Mouse (Mus musculus) cerebral cortex, adult 2 months (tissue): ENCODE results near the gene Hk2.

Experiments used
- WGBS: fragments of 180-500 bp; shearing (Covaris S2); methylation state at CpG from one replicate; pipeline ENCODE4 v1.1.7; 2018; 5-methylcytosine and 5-hydroxymethylcytosine counted together

The Hk2 gene

GRCm38 (mm10) chr6:82689474-82689873 lies 84.8 kb downstream of the Hk2 start:
- 71% methylated on average over 4 of the region's 4 CpGs for WGBS

GRCm38 (mm10) chr6:82688586-82688985 lies 85.7 kb downstream of the Hk2 start:
- WGBS, result 70% methylated on average over 5 of the region's 5 CpGs

GRCm38 (mm10) chr6:82679286-82679685 lies 95.0 kb downstream of the Hk2 start:
- 64% methylated on average over 2 of the region's 2 CpGs for WGBS

GRCm38 (mm10) chr6:82677629-82678028 lies 96.6 kb downstream of the Hk2 start:
- WGBS, result 76% methylated on average over 3 of the region's 3 CpGs
